ENCODE assay signal across 8 mouse cellular contexts in genomic region chr19:44299902-44300301, GRCm38 (mm10). TPM values are rescaled to one million over a fixed set of nuclear protein-coding genes. Genes with fewer than 3 reads are reported as not detected.
DNase-seq lines count a peak whose midpoint lies in the region; ATAC-seq lines count a peak whose summit lies in the region.

No protein-coding gene starts in this region.

- H3K27me3 ChIP-seq in kidney, embryonic 15.5 days: no peaks in the 10 kb centered on the region
- H3K27me3 ChIP-seq in kidney, embryonic 14.5 days (ENCODE audit: control insufficient read depth, insufficient read depth, low read length): no peaks in the 10 kb centered on the region
- no peaks in the 10 kb centered on the region for H3K27me3 ChIP-seq in forebrain, embryonic 13.5 days
- H3K27me3 ChIP-seq in limb, embryonic 15.5 days: no peaks in the 10 kb centered on the region
- no peaks in the 10 kb centered on the region for H3K27me3 ChIP-seq in neural tube, embryonic 13.5 days

- H3K9me3 ChIP-seq in kidney, embryonic 15.5 days (replicated peaks): no peaks in the 10 kb centered on the region
- H3K9me3 ChIP-seq in kidney, embryonic 14.5 days (ENCODE audit: control insufficient read depth, low read length): no peaks in the 10 kb centered on the region
- no peaks in the 10 kb centered on the region for H3K9me3 ChIP-seq in forebrain, embryonic 13.5 days (replicated peaks)
- no peaks in the 10 kb centered on the region for H3K9me3 ChIP-seq in limb, embryonic 15.5 days
- no peaks in the 10 kb centered on the region for H3K9me3 ChIP-seq in neural tube, embryonic 13.5 days

- H3K27ac ChIP-seq in kidney, embryonic 15.5 days: 0 out of 2 replicates have a peak overlapping the region, but pooled peaks have one; percentile 28
- H3K27ac ChIP-seq in kidney, embryonic 14.5 days (ENCODE audit: low read depth, low read length): no peak overlapping the region
- H3K27ac ChIP-seq in forebrain, embryonic 13.5 days: no peak overlapping the region
- 0 out of 2 replicates have a peak overlapping the region, but pooled peaks have one; percentile 13 for H3K27ac ChIP-seq in limb, embryonic 15.5 days
- H3K27ac ChIP-seq in neural tube, embryonic 13.5 days (replicated peaks): no peak overlapping the region

- no peak overlapping the region for H3K4me3 ChIP-seq in kidney, embryonic 15.5 days (replicated peaks)
- no peak overlapping the region for H3K4me3 ChIP-seq in kidney, embryonic 14.5 days (ENCODE audit: low read length)
- peak overlapping the region; percentile 8 for H3K4me3 ChIP-seq in forebrain, embryonic 13.5 days
- no peak overlapping the region for H3K4me3 ChIP-seq in limb, embryonic 15.5 days
- H3K4me3 ChIP-seq in neural tube, embryonic 13.5 days: peak overlapping the region; percentile 10

- no peak for ATAC-seq in kidney, embryonic 15.5 days (replicated peaks; ENCODE audit: low FRiP score)
- no peak for ATAC-seq in kidney, embryonic 14.5 days (ENCODE audit: low FRiP score, low TSS enrichment)
- no peak for ATAC-seq in forebrain, embryonic 13.5 days
- no peak for ATAC-seq in limb, embryonic 15.5 days (ENCODE audit: insufficient number of reproducible peaks, low FRiP score, low TSS enrichment, low read depth)
- no peak for ATAC-seq in neural tube, embryonic 13.5 days (ENCODE audit: low read depth)

- peaks cover 93% of the 10 kb centered on the region for H3K36me3 ChIP-seq in kidney, embryonic 15.5 days
- peaks cover 98% of the 10 kb centered on the region for H3K36me3 ChIP-seq in kidney, embryonic 14.5 days (ENCODE audit: control insufficient read depth, insufficient read depth, low read length)
- peaks cover 99% of the 10 kb centered on the region for H3K36me3 ChIP-seq in forebrain, embryonic 13.5 days (ENCODE audit: poor library complexity, severe bottlenecking)
- peaks cover 88% of the 10 kb centered on the region for H3K36me3 ChIP-seq in limb, embryonic 15.5 days
- peaks cover 95% of the 10 kb centered on the region for H3K36me3 ChIP-seq in neural tube, embryonic 13.5 days

- H3K9ac ChIP-seq in kidney, embryonic 15.5 days: no peak overlapping the region
- no peak overlapping the region for H3K9ac ChIP-seq in kidney, embryonic 14.5 days (ENCODE audit: low read depth, low read length)
- peak overlapping the region; percentile 35; the same call in 1 of the 2 replicates for H3K9ac ChIP-seq in forebrain, embryonic 13.5 days
- H3K9ac ChIP-seq in limb, embryonic 15.5 days: no peak overlapping the region
- H3K9ac ChIP-seq in neural tube, embryonic 13.5 days: peak overlapping the region; percentile 53

- peaks cover 82% of the 10 kb centered on the region for H3K4me1 ChIP-seq in kidney, embryonic 15.5 days
- peaks cover 53% of the 10 kb centered on the region for H3K4me1 ChIP-seq in kidney, embryonic 14.5 days (ENCODE audit: control insufficient read depth, insufficient read depth, low read length)
- peaks cover 85% of the 10 kb centered on the region for H3K4me1 ChIP-seq in forebrain, embryonic 13.5 days
- H3K4me1 ChIP-seq in limb, embryonic 15.5 days: peaks cover 78% of the 10 kb centered on the region
- peaks cover 93% of the 10 kb centered on the region for H3K4me1 ChIP-seq in neural tube, embryonic 13.5 days (replicated peaks)

- DNase-seq in left cerebral cortex, adult 11 months (ENCODE audit: low spot score): no peak
- DNase-seq in layer of hippocampus, postnatal 10 days (ENCODE audit: low spot score in 2 of 2): no peak
- no peak for DNase-seq in gastrocnemius, adult 18-20 months (ENCODE audit: low spot score)

- peak overlapping the region; percentile 12; the same call in 1 of the 2 replicates for H3K4me2 ChIP-seq in kidney, embryonic 15.5 days
- no peak overlapping the region for H3K4me2 ChIP-seq in kidney, embryonic 14.5 days (replicated peaks; ENCODE audit: low read depth, low read length)
- H3K4me2 ChIP-seq in forebrain, embryonic 13.5 days: peak overlapping the region; percentile 99
- H3K4me2 ChIP-seq in limb, embryonic 15.5 days: peak overlapping the region; percentile 17; the same call in 1 of the 2 replicates
- peak overlapping the region; percentile 100 for H3K4me2 ChIP-seq in neural tube, embryonic 13.5 days

- WGBS in kidney, embryonic 15.5 days: 75% methylated on average over 6 of the region's 6 CpGs
- 77% methylated on average over 6 of the region's 6 CpGs for WGBS in kidney, embryonic 14.5 days
- WGBS in forebrain, embryonic 13.5 days: 74% methylated on average over 6 of the region's 6 CpGs
- 63% methylated on average over 6 of the region's 6 CpGs for WGBS in limb, embryonic 15.5 days
- 81% methylated on average over 6 of the region's 6 CpGs for WGBS in neural tube, embryonic 13.5 days

RNA-seq across cellular contexts. Expression of gene Scd2, which starts 6.4 kb away (rescaled TPM):
- polyA plus RNA-seq in kidney, embryonic 15.5 days (2015; fragmentation: Nextera tagmentation; extraction: Ambion mirVana): 185 and 195 TPM in 2 replicates
- 103 and 205 TPM in 2 replicates for polyA plus RNA-seq in kidney, embryonic 14.5 days (2014; fragmentation: Nextera tagmentation; extraction: Ambion mirVana)
- polyA plus RNA-seq in forebrain, embryonic 13.5 days (2015; fragmentation: Nextera tagmentation; extraction: Ambion mirVana): 247 and 288 TPM in 2 replicates
- polyA plus RNA-seq in limb, embryonic 15.5 days (2015; fragmentation: Nextera tagmentation; extraction: Ambion mirVana): 200 and 221 TPM in 2 replicates
- 255 and 272 TPM in 2 replicates for polyA plus RNA-seq in neural tube, embryonic 13.5 days (2015; fragmentation: Nextera tagmentation; extraction: Ambion mirVana)
- total RNA-seq in layer of hippocampus, postnatal 10 days (2021): 100 to 1,000 TPM; 715 to 736 TPM
- total RNA-seq in gastrocnemius, adult 18-20 months (2021): 1 to 10 TPM; 5.5 to 8.3 TPM

RNA-seq across cellular contexts. Expression of gene Scd4, which starts 33.0 kb away (rescaled TPM):
- polyA plus RNA-seq in kidney, embryonic 15.5 days (2015; fragmentation: Nextera tagmentation; extraction: Ambion mirVana): 0.09 and 0.10 TPM in 2 replicates
- 0.11 TPM in 1 of 2 replicates, not detected in the other for polyA plus RNA-seq in kidney, embryonic 14.5 days (2014; fragmentation: Nextera tagmentation; extraction: Ambion mirVana)
- polyA plus RNA-seq in forebrain, embryonic 13.5 days (2015; fragmentation: Nextera tagmentation; extraction: Ambion mirVana): 0.16 and 0.23 TPM in 2 replicates
- polyA plus RNA-seq in limb, embryonic 15.5 days (2015; fragmentation: Nextera tagmentation; extraction: Ambion mirVana): 0.20 and 0.41 TPM in 2 replicates
- polyA plus RNA-seq in neural tube, embryonic 13.5 days (2015; fragmentation: Nextera tagmentation; extraction: Ambion mirVana): 0.06 TPM in 1 of 2 replicates, not detected in the other
- total RNA-seq in layer of hippocampus, postnatal 10 days (2021): 1 to 10 TPM; 1.5 to 2.8 TPM
- total RNA-seq in gastrocnemius, adult 18-20 months (2021): under 1 TPM in 1 of 2 experiments, not detected in 1; 0.14 TPM

Comparison
In these comparisons a context has a peak if more than half of its experiments do, and no peak if none do; other contexts are left out.
1. H3K27ac ChIP-seq: peak in kidney, embryonic 15.5 days (single experiment) and limb, embryonic 15.5 days (single experiment); none in kidney, embryonic 14.5 days (single experiment), forebrain, embryonic 13.5 days (single experiment) and neural tube, embryonic 13.5 days (single experiment).
2. H3K4me3 ChIP-seq: peak in forebrain, embryonic 13.5 days (single experiment) and neural tube, embryonic 13.5 days (single experiment); none in kidney, embryonic 15.5 days (single experiment), kidney, embryonic 14.5 days (single experiment) and limb, embryonic 15.5 days (single experiment).
3. H3K9ac ChIP-seq: peak in forebrain, embryonic 13.5 days (single experiment) and neural tube, embryonic 13.5 days (single experiment); none in kidney, embryonic 15.5 days (single experiment), kidney, embryonic 14.5 days (single experiment) and limb, embryonic 15.5 days (single experiment).